Comparison of ENCODE assay signal across 9 mouse cellular contexts in genomic region chr10:9053371-9053770, GRCm38 (mm10).
DNase-seq lines count a peak whose midpoint lies in the region; ATAC-seq and TF ChIP-seq lines count a peak whose summit lies in the region.
"Had no signal": no experiment of that assay in that cellular context is flagged by ENCODE, and none has a peak within 500 bp of the region (broad histone marks: within the 10 kb centered on the region; RNA-seq: fewer than 3 reads in every experiment).

No protein-coding gene starts in this region.

- peak; percentile 70 for TF ChIP-seq CTCF in lung, embryonic 14.5 days (IDR thresholded peaks at IDR 0.05; ENCODE audit: low read depth)

- H3K9ac ChIP-seq in lung, embryonic 14.5 days: no peak overlapping the region
- H3K9ac ChIP-seq in embryonic facial prominence, embryonic 14.5 days (ENCODE audit: low read depth, low read length): no peak overlapping the region
- no peak overlapping the region for H3K9ac ChIP-seq in neural tube, embryonic 14.5 days (replicated peaks; ENCODE audit: low read depth, low read length)
- H3K9ac ChIP-seq: limb, embryonic 15.5 days had no signal

- 34% methylated on average over 4 of the region's 4 CpGs for WGBS in lung, embryonic 14.5 days
- 50% methylated on average over 4 of the region's 4 CpGs for WGBS in embryonic facial prominence, embryonic 14.5 days
- 51% methylated on average over 4 of the region's 4 CpGs for WGBS in neural tube, embryonic 14.5 days

- no peak for ATAC-seq in lung, embryonic 14.5 days (ENCODE audit: insufficient read depth)
- ATAC-seq in embryonic facial prominence, embryonic 14.5 days (ENCODE audit: low read depth): no peak
- ATAC-seq in neural tube, embryonic 14.5 days (ENCODE audit: low read depth): peak; percentile 68; the same call in 1 of the 2 replicates

- DNase-seq in heart, adult 11 months: peak; percentile 17
- DNase-seq in heart, postnatal 4 days: no peak
- peak; percentile 83 for DNase-seq in lung, embryonic 14.5 days
- DNase-seq in lung, postnatal 4 days: no peak
- DNase-seq in embryonic facial prominence, embryonic 14.5 days (ENCODE audit: low spot score): peak; percentile 76
- no peak for DNase-seq in adrenal gland, adult 18-20 months (ENCODE audit: low spot score in 2 of 2)
- DNase-seq in thymus, postnatal 36 days: no peak

- H3K27ac ChIP-seq in lung, embryonic 14.5 days (ENCODE audit: low read depth): no peak overlapping the region
- no peak overlapping the region for H3K27ac ChIP-seq in embryonic facial prominence, embryonic 14.5 days (replicated peaks; ENCODE audit: low read depth, low read length)
- no peak overlapping the region for H3K27ac ChIP-seq in neural tube, embryonic 14.5 days (ENCODE audit: low read depth, low read length)
- H3K27ac ChIP-seq: limb, embryonic 15.5 days had no signal

- no peak overlapping the region for H3K4me3 ChIP-seq in lung, embryonic 14.5 days (ENCODE audit: low read depth, low read length)
- no peak overlapping the region for H3K4me3 ChIP-seq in embryonic facial prominence, embryonic 14.5 days (ENCODE audit: low read depth, low read length)
- H3K4me3 ChIP-seq in neural tube, embryonic 14.5 days (ENCODE audit: low read depth, low read length): no peak overlapping the region
- H3K4me3 ChIP-seq: limb, embryonic 15.5 days had no signal

- H3K9me3 ChIP-seq in lung, embryonic 14.5 days (ENCODE audit: low read depth, low read length): no peaks in the 10 kb centered on the region
- H3K9me3 ChIP-seq in embryonic facial prominence, embryonic 14.5 days (ENCODE audit: control insufficient read depth, low read length): no peaks in the 10 kb centered on the region
- no peaks in the 10 kb centered on the region for H3K9me3 ChIP-seq in neural tube, embryonic 14.5 days (ENCODE audit: control insufficient read depth, low read length)
- H3K9me3 ChIP-seq: limb, embryonic 15.5 days had no signal

- no peaks in the 10 kb centered on the region for H3K4me1 ChIP-seq in lung, embryonic 14.5 days (ENCODE audit: insufficient read depth)
- H3K4me1 ChIP-seq in embryonic facial prominence, embryonic 14.5 days (ENCODE audit: control insufficient read depth, insufficient read depth, low read length): no peaks in the 10 kb centered on the region; the same call in 1 of the 2 replicates
- no peaks in the 10 kb centered on the region for H3K4me1 ChIP-seq in neural tube, embryonic 14.5 days (ENCODE audit: control insufficient read depth, insufficient read depth, low read length)
- H3K4me1 ChIP-seq: limb, embryonic 15.5 days had no signal

- H3K4me2 ChIP-seq in lung, embryonic 14.5 days: no peak overlapping the region
- no peak overlapping the region for H3K4me2 ChIP-seq in embryonic facial prominence, embryonic 14.5 days (ENCODE audit: low read depth, low read length)
- H3K4me2 ChIP-seq in neural tube, embryonic 14.5 days (ENCODE audit: low read depth, low read length): no peak overlapping the region
- H3K4me2 ChIP-seq: limb, embryonic 15.5 days had no signal

- H3K36me3 ChIP-seq in lung, embryonic 14.5 days (ENCODE audit: insufficient read depth): no peaks in the 10 kb centered on the region
- H3K36me3 ChIP-seq in embryonic facial prominence, embryonic 14.5 days (ENCODE audit: control insufficient read depth, insufficient read depth, low read length): no peaks in the 10 kb centered on the region
- H3K36me3 ChIP-seq in neural tube, embryonic 14.5 days (ENCODE audit: control insufficient read depth, insufficient read depth, low read length): no peaks in the 10 kb centered on the region
- H3K36me3 ChIP-seq: limb, embryonic 15.5 days had no signal

- H3K27me3 ChIP-seq in lung, embryonic 14.5 days (ENCODE audit: insufficient read depth, low read length): no peaks in the 10 kb centered on the region
- no peaks in the 10 kb centered on the region for H3K27me3 ChIP-seq in embryonic facial prominence, embryonic 14.5 days (replicated peaks; ENCODE audit: control insufficient read depth, insufficient read depth, low read length)
- no peaks in the 10 kb centered on the region for H3K27me3 ChIP-seq in neural tube, embryonic 14.5 days (ENCODE audit: control insufficient read depth, insufficient read depth, low read length)
- H3K27me3 ChIP-seq: limb, embryonic 15.5 days had no signal

Comparison
In these comparisons a context has a peak if more than half of its experiments do, and no peak if none do; other contexts are left out.
1. DNase-seq: peak in heart, adult 11 months (single experiment), lung, embryonic 14.5 days (single experiment) and embryonic facial prominence, embryonic 14.5 days (single experiment); none in heart, postnatal 4 days (single experiment), lung, postnatal 4 days (0 of 2), adrenal gland, adult 18-20 months (0 of 2) and thymus, postnatal 36 days (0 of 2).